Mouse (Mus musculus): Measurements from ENCODE around the gene Nr1h2.

Nr1h2 gene

DNA sequence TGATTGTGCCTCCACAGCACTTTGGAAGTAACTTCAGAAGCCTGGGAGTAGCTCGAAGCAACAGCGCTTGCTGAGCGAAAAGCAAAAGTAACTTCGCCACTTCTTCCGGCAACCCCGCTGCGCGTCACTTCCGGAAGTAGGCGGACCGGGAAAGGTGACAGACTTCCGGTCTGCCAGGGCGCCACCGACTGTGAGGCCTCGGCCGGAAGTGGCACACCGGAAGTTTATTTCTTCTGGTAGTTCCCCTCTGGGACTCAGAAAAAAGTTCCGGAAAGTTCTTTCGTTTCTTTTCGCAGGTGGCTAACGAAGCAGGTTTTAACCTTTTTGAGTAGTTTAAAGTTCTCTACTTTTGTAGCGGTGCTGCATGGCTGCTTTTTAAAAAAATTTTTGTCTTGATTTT is at the start of gene Nr1h2:
Gene Nr1h2, minus strand, starts transcription at position 126 of the 400 bp plus-strand sequence.
- DNase-seq (ENCODE audit: low spot score): peak; percentile 95

DNA sequence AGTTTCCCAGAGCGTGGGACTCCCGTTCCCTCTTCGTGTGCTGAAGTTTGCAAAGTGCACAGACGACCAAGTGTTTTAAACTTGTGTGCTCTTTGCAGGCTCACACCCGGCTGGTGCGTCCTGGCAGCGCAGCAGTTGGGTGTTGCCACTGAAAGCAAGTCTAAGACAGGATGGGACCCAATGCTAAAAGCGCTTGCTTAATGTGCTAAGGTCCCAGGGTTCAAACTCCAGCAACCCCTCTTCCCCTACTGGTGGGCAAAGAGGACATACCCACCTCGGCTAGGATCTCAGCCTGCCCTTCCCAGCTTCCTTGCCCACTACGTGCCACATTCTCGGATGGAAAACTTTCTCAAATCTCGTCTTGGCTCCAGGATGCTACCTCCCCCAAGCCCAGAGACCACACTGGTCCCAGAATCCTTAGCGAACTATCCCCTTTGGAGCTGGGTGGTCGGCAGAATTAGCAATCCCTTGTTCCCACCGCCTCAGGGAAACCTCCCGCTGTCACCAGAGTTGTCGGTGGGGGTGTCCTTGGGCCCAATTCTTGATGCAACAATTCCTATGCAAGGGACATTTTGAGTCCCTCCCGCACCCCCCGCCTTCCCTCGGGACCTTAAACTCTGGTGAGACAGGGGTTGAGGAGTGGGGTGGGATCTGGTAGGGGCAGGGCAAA is 49.6 kb upstream of the Nr1h2 start:
- no peak for DNase-seq (ENCODE audit: low spot score)

DNA sequence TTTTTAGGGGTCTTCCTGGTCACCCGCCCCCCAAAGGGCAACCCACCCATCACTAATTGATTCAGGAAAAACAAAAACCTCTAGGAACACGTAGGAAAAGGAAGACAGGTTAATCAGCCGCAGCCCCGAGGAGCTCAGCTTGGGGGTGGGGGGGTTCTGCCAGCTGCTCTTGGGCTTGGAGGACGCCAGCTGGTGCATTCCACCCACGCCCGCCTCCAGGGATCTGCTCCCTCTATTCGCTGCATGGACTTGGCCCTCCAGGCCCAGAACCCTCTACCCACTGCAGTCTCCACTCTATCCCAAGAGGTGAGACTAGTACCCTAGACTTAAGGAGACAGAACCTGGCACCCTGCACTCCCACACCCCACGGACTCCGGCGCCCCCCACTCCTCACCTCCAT is 48.7 kb upstream of the Nr1h2 start:
- DNase-seq (ENCODE audit: low spot score): no peak

DNA sequence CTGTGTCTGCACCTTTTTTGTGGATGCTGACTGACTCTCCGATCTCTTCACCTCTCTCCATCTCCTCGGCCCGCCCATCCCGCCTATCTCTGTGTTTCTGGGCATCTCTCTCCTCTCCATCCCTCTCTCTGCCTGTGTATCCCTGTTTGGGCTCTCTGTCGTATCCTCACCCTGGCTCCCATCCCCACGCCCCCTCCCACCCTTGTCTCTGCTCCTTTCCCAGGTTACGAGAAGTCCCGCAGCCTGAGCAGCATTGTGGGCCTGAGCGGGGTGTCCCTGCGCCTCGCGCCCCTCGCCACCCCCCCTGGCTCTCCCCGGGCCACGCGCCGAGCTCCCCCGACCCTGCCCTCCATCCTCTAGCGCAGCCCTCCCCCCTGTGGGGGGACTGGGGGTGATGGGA is 47.9 kb upstream of the Nr1h2 start:
- no peak for DNase-seq (ENCODE audit: low spot score)

DNA sequence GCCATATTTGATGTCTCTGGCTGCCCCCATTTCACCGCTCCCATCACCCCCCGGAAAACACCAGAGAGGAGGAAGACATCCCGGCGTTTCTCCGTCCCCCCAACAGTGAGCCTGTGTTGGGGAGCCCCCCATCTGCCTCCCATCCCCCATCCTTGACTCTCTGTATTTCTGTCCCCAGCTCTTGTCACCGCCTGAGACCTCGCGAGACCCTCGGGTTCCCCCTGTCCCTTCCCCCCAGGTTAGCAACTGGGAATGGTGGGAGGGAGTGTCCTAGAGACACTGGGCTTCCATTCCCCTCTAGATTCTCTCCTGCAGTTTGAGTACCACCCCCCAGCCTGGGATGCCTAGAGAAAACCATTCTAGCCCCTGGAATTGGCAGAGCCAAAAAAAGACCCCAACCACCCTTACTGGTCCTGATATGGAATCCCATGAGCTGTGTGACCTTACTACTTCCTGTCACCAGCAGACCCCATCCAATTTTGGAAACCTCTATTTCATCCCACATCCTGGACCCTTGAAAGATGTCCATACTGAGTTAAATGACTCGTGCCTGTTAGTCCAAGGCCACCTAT is 47.0 kb upstream of the Nr1h2 start:
- DNase-seq (ENCODE audit: low spot score): no peak

DNA sequence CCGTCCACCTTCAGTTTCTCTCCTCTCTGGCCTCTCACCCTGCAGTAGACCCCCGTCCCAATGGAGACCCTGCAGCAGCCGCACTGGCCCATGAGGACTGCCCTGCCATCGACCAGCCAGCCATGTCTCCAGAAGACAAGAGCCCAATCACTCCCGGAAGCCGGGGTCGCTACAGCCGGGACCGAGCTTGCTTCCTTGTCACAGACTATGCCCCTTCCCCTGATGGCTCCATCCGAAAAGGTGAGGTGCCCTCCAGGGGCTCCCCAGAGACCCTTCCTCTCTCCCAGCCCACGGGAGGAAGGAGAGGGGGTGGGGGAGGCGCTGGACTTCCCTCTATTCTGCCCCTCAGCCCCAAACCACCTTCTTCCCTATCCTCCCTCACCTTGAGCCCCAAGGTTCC is 44.6 kb upstream of the Nr1h2 start:
- no peak for DNase-seq (ENCODE audit: low spot score)

DNA sequence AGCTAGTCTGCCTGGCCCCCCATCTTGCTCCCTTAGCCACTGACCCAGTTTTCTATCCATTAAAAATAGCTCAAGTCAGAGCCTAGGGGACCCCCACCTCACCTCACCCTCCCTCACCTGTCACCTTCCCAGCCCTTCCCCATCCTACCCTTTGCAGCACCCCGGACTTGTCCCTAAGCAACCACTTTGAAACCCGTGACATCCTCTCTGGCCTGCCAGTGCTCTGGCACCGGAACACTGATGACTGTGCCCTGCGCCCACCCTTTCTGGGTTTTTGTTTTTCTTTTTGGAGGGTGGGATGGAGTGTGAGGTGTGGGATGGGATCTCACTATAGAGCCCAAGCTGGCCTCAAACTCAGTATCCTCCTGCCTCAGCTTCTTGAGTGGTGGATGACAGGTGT is 43.9 kb upstream of the Nr1h2 start:
- DNase-seq (ENCODE audit: low spot score): no peak

DNA sequence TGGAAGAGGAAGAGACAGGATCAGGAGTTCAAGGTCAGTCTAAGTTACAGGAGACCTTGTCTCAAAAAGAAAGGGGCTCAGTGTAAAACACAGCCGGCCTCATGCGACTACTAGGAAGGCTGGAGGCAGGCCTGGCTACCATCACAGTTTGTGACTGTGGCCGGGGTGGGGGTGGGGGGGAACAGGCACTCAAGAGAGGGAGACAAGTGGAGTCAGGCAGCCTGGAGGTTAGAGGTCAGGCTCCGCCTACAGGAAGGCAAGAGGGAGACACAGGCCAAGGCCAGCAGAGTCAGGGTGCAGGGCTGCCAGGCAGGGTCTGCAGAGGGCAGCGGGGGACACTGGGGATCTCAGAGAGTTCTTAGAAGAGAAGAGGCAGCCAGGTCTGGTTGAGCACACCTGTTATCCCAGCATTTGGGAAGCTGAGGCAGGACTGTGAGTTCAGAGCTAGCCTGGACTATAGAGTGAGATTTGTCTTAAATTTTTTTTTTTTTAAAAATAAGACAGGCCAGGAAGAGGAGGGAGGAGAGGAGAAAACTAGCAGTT is 43.3 kb upstream of the Nr1h2 start:
- no peak for DNase-seq (ENCODE audit: low spot score)

DNA sequence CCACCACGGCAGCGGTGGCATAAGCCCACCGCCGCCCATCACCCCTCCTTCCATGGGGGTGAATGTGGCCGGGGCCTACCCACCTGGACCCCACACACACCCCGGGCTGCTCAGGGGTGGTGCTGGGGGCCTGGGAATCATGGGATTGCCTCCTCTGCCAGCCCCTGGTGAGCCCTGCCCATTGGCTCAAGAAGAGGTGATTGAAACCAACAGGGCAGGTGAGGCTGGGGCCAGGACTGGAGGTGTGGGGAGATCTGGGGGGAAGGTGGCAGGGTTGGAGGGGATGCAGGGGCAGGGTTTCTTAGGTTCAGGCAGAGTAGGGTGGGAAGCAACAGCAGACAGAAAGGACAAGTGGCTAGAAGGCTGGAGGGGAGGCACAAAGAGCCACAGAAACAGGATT is 42.3 kb upstream of the Nr1h2 start:
- no peak for DNase-seq (ENCODE audit: low spot score)

DNA sequence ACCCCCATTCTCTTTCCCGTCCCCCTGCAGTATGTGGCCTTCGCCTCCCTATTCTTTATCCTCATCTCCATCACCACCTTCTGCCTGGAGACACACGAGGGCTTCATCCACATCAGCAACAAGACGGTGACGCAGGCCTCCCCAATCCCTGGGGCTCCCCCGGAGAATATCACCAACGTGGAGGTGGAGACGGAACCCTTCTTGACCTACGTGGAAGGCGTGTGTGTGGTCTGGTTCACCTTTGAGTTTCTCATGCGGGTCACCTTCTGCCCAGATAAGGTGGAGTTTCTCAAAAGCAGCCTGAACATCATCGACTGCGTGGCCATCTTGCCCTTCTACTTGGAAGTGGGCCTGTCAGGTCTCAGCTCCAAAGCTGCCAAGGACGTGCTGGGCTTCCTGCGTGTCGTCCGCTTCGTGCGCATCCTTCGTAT is 41.4 kb upstream of the Nr1h2 start:
- no peak for DNase-seq (ENCODE audit: low spot score)

DNA sequence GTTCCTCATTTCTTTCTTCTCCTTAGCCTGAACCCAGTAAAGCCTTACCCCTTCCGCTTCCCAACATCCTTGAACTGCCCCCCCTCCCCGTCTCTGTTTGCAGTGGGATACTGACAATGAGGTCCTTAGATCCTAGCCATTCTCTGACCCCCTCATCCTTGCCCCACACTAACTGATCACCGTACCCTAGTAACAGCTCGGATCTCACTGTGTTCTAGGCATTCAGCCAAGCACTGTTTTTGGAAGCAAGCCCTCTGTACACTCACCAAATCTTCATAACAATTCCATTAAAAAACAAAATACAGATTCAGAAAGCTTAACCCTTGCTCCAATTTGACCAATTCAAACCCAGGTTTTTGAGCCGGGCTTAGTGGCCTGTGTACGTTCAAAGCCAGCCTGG is 40.5 kb upstream of the Nr1h2 start:
- DNase-seq (ENCODE audit: low spot score): no peak

DNA sequence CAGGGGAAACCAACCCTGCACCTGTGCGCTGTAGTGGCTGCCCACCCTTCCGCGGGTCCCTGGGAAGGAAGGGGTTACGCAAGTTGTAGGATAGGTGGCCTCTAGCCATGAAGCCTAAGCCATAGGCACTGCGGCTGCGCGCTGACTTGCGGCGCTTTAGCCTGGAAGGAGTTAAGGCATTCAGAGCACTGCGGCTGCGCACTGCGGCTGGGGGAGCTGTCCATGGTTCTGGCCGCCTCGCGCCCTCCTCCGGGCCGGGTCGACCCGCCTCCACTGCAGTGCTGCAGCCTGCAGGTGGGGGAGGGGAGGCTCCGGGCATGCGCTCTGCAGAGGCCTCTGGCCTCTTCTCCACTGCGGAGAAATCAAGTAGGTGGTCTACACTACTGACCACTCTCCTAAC is 40.0 kb upstream of the Nr1h2 start:
- peak; percentile 85 for DNase-seq (ENCODE audit: low spot score)

DNA sequence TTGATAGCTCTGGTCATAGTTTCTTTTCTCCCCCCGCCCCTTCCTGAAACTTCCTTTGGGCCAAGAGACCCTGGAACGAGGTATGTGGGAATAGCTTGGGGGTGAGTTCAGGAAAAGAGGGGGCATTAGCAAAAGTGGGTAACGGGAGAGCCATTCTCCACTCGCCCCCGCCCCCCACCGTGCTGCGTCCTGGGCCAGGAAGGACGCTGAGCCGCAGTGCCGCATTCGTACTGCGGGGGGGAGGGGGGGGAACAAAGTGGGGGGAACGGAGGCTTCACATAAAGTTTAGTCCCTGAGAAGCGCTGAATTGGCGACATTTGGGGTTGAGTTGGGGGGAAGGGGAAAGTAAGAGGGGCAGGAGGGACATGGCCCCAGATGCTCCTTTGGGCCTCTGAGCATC is 39.3 kb upstream of the Nr1h2 start:
- DNase-seq (ENCODE audit: low spot score): no peak

DNA sequence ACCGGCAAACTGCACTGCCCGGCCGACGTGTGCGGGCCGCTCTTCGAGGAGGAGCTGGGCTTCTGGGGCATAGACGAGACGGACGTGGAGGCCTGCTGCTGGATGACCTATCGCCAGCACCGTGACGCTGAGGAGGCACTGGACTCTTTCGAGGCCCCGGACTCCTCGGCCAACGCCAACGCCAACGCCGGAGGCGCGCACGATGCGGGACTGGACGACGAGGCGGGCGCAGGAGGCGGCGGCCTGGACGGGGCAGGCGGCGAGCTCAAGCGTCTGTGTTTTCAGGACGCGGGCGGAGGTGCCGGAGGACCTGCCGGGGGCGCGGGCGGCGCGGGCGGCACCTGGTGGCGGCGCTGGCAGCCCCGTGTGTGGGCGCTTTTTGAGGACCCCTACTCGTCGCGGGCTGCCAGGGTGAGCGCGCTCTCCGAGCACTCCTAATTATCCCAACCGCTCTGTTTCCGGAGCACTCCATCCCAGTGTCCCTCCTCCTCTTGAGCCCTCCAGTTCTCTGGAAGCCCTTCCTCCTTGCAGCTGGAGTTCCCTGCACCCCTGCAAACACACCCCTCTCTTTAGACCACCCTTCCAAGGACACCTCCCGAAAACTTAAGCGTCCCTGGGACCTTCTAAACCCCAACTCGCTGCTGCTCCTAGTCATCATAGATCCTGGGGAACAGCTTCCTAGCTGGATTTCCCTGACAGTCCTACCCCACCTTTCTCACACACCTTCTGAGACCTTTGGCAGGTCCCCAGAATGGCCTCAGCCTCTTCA is 37.8 kb upstream of the Nr1h2 start:
- no peak for DNase-seq (ENCODE audit: low spot score)

DNA sequence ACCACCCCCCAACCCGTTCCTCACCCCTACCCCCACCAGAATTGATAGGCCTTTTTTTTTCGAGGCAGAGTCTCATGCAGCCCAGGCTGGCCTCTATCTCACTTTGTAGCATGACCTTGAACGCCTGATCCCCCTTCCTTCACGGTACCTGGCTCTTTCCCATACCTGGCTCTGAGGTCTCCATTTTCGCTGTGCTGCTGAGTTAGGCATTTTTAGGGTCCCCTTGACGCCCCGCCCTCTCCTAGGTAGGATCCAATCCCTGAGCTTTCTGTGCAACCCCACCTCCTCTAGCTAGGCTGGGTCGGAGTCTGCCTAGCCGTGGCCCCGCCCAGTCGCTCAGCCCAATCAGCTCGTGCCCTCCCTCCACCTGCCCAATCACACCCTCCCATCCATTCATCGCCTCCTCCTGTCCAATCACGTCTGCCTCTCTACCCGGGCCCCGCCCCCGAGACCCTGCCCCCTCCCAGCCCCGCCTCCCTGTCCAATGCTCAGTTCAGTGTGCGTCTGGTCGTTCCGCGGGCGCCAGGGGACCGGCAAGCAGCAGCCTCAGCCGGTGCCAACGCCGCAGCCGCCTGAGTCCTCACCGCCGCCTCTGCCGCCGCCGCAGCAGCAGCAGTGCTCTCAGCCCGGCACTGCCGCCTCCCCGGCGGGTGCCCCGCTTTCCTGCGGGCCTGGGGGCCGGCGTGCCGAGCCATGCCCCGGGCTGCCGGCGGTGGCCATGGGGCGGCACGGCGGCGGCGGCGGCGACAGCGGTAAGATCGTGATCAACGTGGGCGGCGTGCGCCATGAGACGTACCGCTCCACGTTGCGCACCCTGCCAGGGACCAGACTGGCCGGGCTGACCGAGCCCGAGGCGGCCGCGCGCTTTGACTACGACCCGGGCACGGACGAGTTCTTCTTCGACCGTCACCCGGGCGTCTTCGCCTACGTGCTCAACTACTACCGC is 36.9 kb upstream of the Nr1h2 start, which contains the start of gene Kcnc3:
Gene Kcnc3, plus strand, starts transcription at position 263 of the 946 bp plus-strand sequence.
- DNase-seq (ENCODE audit: low spot score): peak; percentile 69

DNA sequence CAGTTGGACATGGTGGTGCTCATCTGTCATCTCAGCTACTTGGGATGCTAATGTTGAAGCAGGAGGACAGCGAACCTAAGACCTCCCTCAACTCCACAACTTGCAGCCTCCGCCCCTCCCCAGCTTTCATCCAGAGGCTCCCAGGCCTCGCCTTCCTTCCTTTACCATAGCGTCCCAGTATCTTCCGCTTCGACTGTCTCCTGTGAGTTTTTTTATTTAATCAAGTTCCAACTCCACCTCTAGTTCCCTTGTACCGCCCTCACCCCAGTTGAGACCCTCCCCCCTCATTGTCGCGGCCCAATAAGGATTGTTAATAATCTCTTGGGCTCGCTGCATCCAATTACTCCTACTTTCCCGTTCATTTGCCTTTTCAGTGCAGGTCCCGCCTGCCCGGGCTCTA is 36.2 kb upstream of the Nr1h2 start:
- no peak for DNase-seq (ENCODE audit: low spot score)

DNA sequence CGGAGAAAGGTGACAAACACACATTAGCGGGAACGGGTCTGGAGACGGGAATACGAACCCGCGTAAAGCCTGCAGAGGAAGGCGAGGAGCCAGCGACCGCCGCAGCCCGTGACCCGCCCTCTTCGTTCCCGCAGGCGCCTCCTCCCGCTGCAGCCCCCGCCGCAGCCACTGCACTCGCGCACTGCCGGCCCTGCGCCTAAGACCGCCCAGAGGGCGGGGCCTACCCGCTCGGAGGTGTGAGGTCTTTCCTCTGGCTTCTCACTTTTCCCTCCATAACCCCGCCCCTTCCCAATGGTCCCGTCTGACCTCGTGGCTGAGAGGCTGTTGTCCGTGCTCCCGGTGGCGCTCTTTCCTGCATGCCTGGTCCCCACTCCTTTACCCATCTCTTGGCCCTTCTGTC is 35.4 kb upstream of the Nr1h2 start:
- DNase-seq (ENCODE audit: low spot score): peak; percentile 70

DNA sequence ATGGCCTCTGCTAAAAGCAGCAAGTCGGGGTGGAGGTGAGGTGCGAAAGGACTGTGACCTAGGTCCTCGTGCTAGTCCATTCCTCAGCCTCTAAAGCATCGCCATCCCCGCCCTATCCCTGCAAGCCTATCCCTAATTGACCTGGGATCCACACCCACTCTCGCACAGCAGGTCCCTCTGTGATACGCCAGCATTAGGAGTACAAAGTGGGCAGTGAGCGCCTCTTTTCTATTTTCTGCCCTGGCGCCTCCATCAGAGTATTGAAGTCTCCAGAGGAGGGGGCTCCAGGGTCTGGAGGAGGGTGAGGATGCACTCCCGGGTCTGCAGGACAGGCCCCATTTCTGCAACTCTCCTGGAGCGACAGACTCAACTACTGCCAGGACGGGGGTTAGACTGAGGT is 34.6 kb upstream of the Nr1h2 start:
- DNase-seq (ENCODE audit: low spot score): no peak

DNA sequence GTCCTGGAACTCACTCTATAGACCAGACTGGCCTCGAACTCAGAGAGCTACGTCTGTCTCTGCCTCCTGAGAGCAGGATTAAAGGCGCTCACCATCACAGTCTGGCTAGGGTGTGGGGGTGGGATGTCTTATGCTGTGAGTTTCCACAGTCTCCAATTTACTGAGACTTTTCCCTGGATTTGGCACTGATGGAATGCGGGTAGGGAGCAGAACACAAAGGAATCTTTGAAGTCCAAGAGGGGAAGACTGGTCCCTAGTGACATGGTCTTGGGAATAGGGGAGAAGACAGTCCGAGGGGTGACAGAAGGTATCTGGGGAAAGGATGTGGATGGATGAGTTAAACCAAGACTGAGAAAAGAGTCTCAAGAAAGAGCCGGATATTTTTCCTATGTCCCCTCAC is 33.9 kb upstream of the Nr1h2 start:
- DNase-seq (ENCODE audit: low spot score): no peak

DNA sequence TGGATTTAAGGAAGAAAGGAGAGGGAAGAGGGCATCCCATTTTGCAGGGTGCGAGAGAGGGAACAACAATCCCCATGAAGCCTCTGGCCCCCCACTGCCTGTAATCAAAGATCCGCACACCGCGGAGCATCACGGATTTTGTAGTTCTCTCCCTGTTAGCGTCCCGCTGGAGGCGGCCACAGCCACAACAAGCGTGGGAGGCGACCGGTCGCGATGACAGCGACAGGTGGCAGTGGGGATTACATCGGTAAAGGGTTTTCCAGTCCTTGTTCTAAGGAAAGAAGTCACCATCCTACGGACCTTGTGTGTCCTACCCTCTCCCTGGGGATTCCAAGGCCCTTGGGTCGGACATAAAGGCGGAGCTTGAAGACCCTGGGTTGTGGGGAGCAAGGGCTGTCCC is 33.2 kb upstream of the Nr1h2 start:
- DNase-seq (ENCODE audit: low spot score): no peak

DNA sequence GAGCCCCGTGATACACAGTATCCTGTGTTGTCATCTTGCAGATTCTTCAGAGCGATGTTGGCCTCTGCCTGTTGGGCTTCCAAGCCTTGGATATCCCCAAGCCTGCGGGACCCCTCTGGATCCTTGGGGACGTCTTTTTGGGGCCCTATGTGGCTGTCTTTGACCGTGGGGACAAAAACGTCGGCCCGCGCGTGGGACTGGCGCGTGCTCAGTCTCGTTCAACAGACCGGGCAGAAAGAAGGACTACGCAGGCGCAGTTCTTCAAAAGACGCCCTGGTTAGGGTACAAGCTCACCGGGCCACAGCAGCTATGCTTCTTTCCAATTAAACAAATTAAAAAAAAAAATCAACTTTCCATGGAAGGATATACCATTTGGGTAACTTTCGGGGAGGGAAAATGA is 32.8 kb upstream of the Nr1h2 start:
- DNase-seq (ENCODE audit: low spot score): no peak

DNA sequence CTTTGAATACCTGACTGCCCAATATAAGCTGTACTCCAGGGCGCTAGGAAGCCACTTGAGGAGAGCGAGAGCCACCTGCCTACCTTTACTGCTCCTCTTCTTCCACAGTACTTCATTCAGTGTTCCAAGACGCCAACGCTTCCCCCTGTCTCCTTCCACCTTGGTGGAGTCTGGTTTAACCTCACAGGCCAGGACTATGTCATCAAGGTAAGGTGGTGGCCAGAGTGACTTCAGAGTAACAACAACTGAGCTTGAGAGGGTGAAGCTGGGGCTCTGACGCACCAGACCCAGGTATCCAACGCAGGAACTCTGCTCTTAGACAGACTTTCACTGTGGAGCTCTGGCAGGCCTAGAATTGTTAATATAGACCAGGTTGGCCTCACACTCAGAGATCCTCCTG is 31.9 kb upstream of the Nr1h2 start:
- DNase-seq (ENCODE audit: low spot score): no peak

Data from ovary, postnatal 36 days (tissue).